Mouse (Mus musculus): ENCODE measurements around the gene Rps28.
A peak's percentile ranks its signal among the peaks of the same experiment; 100 is the strongest.

Rps28 gene

GRCm38 (mm10) chr17:33811142-33811516 lies 13.2 kb downstream of the Rps28 start:
- no peak for DNase-seq

GRCm38 (mm10) chr17:33810334-33811141 lies 13.8 kb downstream of the Rps28 start, which contains the start of gene Kank3:
TSS of gene Kank3 (plus strand) at chr17:33810519.
- peak; percentile 93 for DNase-seq

GRCm38 (mm10) chr17:33808192-33808591 lies 16.2 kb downstream of the Rps28 start:
- no peak for DNase-seq

- no peak for DNase-seq
Measured at GRCm38 (mm10) chr17:33807181-33807888, 17.0 kb downstream of the Rps28 start.

GRCm38 (mm10) chr17:33804745-33805144 lies 19.6 kb downstream of the Rps28 start:
- DNase-seq, result no peak

- no peak for DNase-seq
Measured at GRCm38 (mm10) chr17:33804205-33804604, 20.2 kb downstream of the Rps28 start.

GRCm38 (mm10) chr17:33802221-33802620 lies 22.1 kb downstream of the Rps28 start:
- no peak for DNase-seq

GRCm38 (mm10) chr17:33799277-33799676 lies 25.1 kb downstream of the Rps28 start:
- DNase-seq, result no peak

GRCm38 (mm10) chr17:33798306-33798705 lies 26.1 kb downstream of the Rps28 start:
- no peak for DNase-seq

- DNase-seq, result no peak
Measured at GRCm38 (mm10) chr17:33788732-33789131, 35.6 kb downstream of the Rps28 start.

- DNase-seq, result no peak
Measured at GRCm38 (mm10) chr17:33786375-33786774, 38.0 kb downstream of the Rps28 start.

GRCm38 (mm10) chr17:33784939-33785338 lies 39.4 kb downstream of the Rps28 start:
- DNase-seq, result no peak

- DNase-seq, result peak; percentile 89
Measured at GRCm38 (mm10) chr17:33783408-33783807, 41.0 kb downstream of the Rps28 start.

- DNase-seq, result no peak
Measured at GRCm38 (mm10) chr17:33782067-33782466, 42.3 kb downstream of the Rps28 start.

- peak; percentile 87 for DNase-seq
Measured at GRCm38 (mm10) chr17:33781124-33781977, 43.0 kb downstream of the Rps28 start, which contains the start of gene Angptl4. TSS of gene Angptl4 (minus strand) at chr17:33781830.

GRCm38 (mm10) chr17:33780431-33780830 lies 43.9 kb downstream of the Rps28 start:
- DNase-seq, result peak; percentile 44

GRCm38 (mm10) chr17:33779967-33780295 lies 44.4 kb downstream of the Rps28 start:
- no peak for DNase-seq

GRCm38 (mm10) chr17:33779271-33779966 lies 44.9 kb downstream of the Rps28 start:
- DNase-seq, result peak; percentile 98

GRCm38 (mm10) chr17:33775287-33775686 lies 49.1 kb downstream of the Rps28 start:
- DNase-seq, result no peak

GRCm38 (mm10) chr17:33774573-33775155 lies 49.7 kb downstream of the Rps28 start:
- peak; percentile 53 for DNase-seq

GRCm38 (mm10) chr17:33773871-33774572 lies 50.3 kb downstream of the Rps28 start:
- no peak for DNase-seq

GRCm38 (mm10) chr17:33773426-33773825 lies 50.9 kb downstream of the Rps28 start:
- DNase-seq, result no peak

Measured in kidney, adult 18-20 months (tissue).